Mouse (Mus musculus): ENCODE results near the gene Ttc7. TPM values are rescaled to one million over a fixed set of nuclear protein-coding genes. Genes with fewer than 3 reads are reported as not detected.

Gene Ttc7
- polyA plus RNA-seq, 1 experiment from 2014 or later, result 7.6 TPM

DNA sequence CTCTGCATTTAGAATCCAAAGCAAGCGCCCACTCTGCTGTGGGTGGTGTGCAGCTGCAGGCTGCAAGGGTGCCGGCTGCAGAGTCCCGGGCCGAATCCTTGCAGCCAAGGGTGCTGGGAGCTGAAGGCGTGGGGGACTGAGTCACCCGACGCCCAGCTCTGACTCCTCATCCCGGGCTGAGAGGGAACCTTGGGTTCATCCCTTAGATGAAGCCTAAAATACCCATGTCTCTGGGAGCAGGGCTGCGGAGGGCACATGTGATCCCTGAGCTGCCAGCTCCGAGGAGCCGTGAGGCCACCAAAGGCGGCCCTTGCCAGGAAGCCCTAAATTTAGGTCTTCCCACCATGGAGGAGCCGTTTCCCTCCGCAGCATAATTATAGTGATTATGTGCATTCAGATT, 52.5 kb downstream of the Ttc7 start:
- WGBS (ENCODE audit: insufficient replicate concordance), result 85% methylated on average over 14 of the region's 14 CpGs
- Histone ChIP-seq H3K9me3 (replicated peaks; ENCODE audit: control insufficient read depth, low read length) (no peaks in the 10 kb centered on the region), H3K27ac (ENCODE audit: low read length) (no peak overlapping the region), H3K9ac (ENCODE audit: low read depth, low read length) (no peak overlapping the region), H3K4me3 (ENCODE audit: low read depth, low read length) (no peak overlapping the region), H3K36me3 (ENCODE audit: control insufficient read depth, insufficient read depth) (peaks cover 7% of the 10 kb centered on the region; the same call in 1 of the 2 replicates), H3K4me2 (ENCODE audit: low read depth, low read length) (no peak overlapping the region), H3K4me1 (ENCODE audit: control insufficient read depth, low read depth, low read length) (peaks cover 8% of the 10 kb centered on the region), H3K27me3 (ENCODE audit: control insufficient read depth, insufficient read depth, low read depth, low read length) (no peaks in the 10 kb centered on the region)
- ATAC-seq (ENCODE audit: low read depth), result no peak

GRCm38 (mm10) chr17:87335727-87336126, 53.0 kb downstream of the Ttc7 start:
- H3K4me3 ChIP-seq (ENCODE audit: low read depth, low read length), result no peak overlapping the region
- peaks cover 7% of the 10 kb centered on the region; the same call in 1 of the 2 replicates for H3K36me3 ChIP-seq (ENCODE audit: control insufficient read depth, insufficient read depth)
- no peaks in the 10 kb centered on the region for H3K27me3 ChIP-seq (ENCODE audit: control insufficient read depth, insufficient read depth, low read depth, low read length)
- H3K27ac ChIP-seq (ENCODE audit: low read length), result no peak overlapping the region
- no peak overlapping the region for H3K4me2 ChIP-seq (ENCODE audit: low read depth, low read length)
- WGBS (ENCODE audit: insufficient replicate concordance), result 63% methylated on average over 2 of the region's 2 CpGs
- H3K4me1 ChIP-seq (ENCODE audit: control insufficient read depth, low read depth, low read length), result peaks cover 5% of the 10 kb centered on the region
- H3K9me3 ChIP-seq (replicated peaks; ENCODE audit: control insufficient read depth, low read length), result no peaks in the 10 kb centered on the region
- H3K9ac ChIP-seq (ENCODE audit: low read depth, low read length), result no peak overlapping the region
- ATAC-seq (ENCODE audit: low read depth), result no peak

- peaks cover 7% of the 10 kb centered on the region; the same call in 1 of the 2 replicates for H3K36me3 ChIP-seq (ENCODE audit: control insufficient read depth, insufficient read depth)
- ATAC-seq (ENCODE audit: low read depth), result no peak
- H3K4me3 ChIP-seq (ENCODE audit: low read depth, low read length), result no peak overlapping the region
- no peaks in the 10 kb centered on the region for H3K9me3 ChIP-seq (replicated peaks; ENCODE audit: control insufficient read depth, low read length)
- no peaks in the 10 kb centered on the region for H3K4me1 ChIP-seq (ENCODE audit: control insufficient read depth, low read depth, low read length)
- no peak overlapping the region for H3K27ac ChIP-seq (ENCODE audit: low read length)
- no peaks in the 10 kb centered on the region for H3K27me3 ChIP-seq (ENCODE audit: control insufficient read depth, insufficient read depth, low read depth, low read length)
- 81% methylated on average over 12 of the region's 12 CpGs for WGBS (ENCODE audit: insufficient replicate concordance)
- H3K9ac ChIP-seq (ENCODE audit: low read depth, low read length), result no peak overlapping the region
- H3K4me2 ChIP-seq (ENCODE audit: low read depth, low read length), result no peak overlapping the region
Observed at GRCm38 (mm10) chr17:87336910-87337309, 54.2 kb downstream of the Ttc7 start.

DNA sequence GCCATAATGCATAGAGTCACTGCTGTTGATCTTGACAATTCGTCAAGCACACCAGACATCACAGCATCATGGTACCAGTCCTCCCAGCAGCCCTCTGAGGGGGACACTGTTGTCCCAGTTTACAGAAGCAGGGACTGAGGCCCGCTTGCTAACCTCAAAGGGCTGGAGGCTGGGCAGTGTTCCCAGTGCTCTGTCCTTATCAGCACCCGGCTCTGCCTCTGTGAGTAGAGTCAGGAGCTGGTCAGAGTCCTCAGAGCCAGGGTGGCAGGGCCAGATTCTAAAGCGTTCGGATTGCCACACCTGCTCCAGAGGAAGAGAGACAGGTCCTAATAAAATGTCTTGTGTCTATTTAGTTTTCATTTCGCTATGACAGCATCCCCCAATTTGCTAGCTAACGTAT, 55.0 kb downstream of the Ttc7 start:
- Histone ChIP-seq H3K36me3 (ENCODE audit: control insufficient read depth, insufficient read depth) (peaks cover 7% of the 10 kb centered on the region; the same call in 1 of the 2 replicates), H3K4me2 (ENCODE audit: low read depth, low read length) (no peak overlapping the region), H3K4me1 (ENCODE audit: control insufficient read depth, low read depth, low read length) (no peaks in the 10 kb centered on the region), H3K27me3 (ENCODE audit: control insufficient read depth, insufficient read depth, low read depth, low read length) (no peaks in the 10 kb centered on the region), H3K27ac (ENCODE audit: low read length) (no peak overlapping the region), H3K9me3 (replicated peaks; ENCODE audit: control insufficient read depth, low read length) (no peaks in the 10 kb centered on the region), H3K4me3 (ENCODE audit: low read depth, low read length) (no peak overlapping the region), H3K9ac (ENCODE audit: low read depth, low read length) (no peak overlapping the region)
- no peak for ATAC-seq (ENCODE audit: low read depth)
- 61% methylated on average over 7 of the region's 7 CpGs for WGBS (ENCODE audit: insufficient replicate concordance)

DNA sequence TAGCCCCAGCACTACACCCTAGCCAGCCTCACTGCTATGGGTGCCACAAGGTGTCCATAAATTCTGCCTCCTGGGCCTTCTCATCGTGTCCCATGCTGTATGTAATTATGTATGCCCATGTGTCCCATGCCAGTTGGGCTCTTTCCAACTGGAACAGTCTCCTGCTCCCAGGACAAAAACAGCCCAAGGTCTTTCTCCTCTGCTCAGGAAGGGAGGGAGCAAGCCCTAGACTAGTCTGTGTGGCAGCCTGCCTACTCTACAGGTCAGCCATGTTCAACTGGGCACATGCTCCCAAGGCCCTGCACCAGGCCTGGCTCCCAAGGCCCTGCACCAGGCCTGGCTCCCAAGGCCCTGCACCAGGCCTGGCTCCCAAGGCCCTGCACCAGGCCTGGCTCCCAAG, 56.4 kb downstream of the Ttc7 start:
- H3K4me2 ChIP-seq (ENCODE audit: low read depth, low read length), result no peak overlapping the region
- no peak overlapping the region for H3K27ac ChIP-seq (ENCODE audit: low read length)
- H3K4me3 ChIP-seq (ENCODE audit: low read depth, low read length), result no peak overlapping the region
- WGBS (ENCODE audit: insufficient replicate concordance), result 63% methylated on average over 1 of the region's 1 CpGs
- no peak for ATAC-seq (ENCODE audit: low read depth)
- no peak overlapping the region for H3K9ac ChIP-seq (ENCODE audit: low read depth, low read length)
- H3K27me3 ChIP-seq (ENCODE audit: control insufficient read depth, insufficient read depth, low read depth, low read length), result no peaks in the 10 kb centered on the region
- no peaks in the 10 kb centered on the region; the same call in 1 of the 2 replicates for H3K4me1 ChIP-seq (ENCODE audit: control insufficient read depth, low read depth, low read length)
- H3K9me3 ChIP-seq (replicated peaks; ENCODE audit: control insufficient read depth, low read length), result no peaks in the 10 kb centered on the region
- H3K36me3 ChIP-seq (ENCODE audit: control insufficient read depth, insufficient read depth), result peaks cover 7% of the 10 kb centered on the region; the same call in 1 of the 2 replicates

DNA sequence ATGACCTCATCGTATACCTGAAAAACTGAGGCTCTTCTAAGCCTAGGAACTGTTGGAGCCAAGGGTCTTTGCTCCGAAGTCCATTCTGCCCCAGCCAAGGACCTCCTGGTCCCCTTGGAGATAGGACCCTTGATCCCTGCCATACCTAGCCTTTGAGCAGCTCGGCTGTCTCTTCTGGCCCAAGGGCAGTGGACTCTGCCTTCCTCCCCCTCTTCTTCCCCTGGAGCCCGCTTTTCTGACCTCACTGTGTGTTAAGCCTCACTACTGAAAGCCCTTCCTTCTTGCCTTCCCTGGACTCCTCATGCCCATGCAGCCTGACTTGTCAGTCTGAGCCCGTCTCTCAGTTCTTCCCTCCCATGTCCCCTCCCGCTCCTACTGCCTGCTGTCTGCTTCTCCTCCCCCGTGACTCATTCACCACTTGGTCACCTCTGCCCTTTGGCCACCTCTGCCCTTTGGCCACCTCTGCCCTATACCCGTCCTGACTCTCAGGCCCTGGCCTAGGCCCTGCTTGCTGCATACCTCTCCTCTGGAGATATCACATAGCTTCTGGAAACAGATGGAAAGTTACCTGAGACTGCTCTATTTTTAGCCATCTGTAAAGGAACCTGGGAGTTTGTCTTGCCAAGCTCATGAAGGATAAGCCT, 60.5 kb downstream of the Ttc7 start:
- ATAC-seq (ENCODE audit: low read depth), result peak; percentile 76
- H3K27me3 ChIP-seq (ENCODE audit: control insufficient read depth, insufficient read depth, low read depth, low read length), result no peaks in the 10 kb centered on the region
- H3K4me2 ChIP-seq (ENCODE audit: low read depth, low read length), result no peak overlapping the region
- H3K36me3 ChIP-seq (ENCODE audit: control insufficient read depth, insufficient read depth), result 0 out of 2 replicates have a peak, but pooled peaks cover 2% of the 10 kb centered on the region
- H3K9me3 ChIP-seq (replicated peaks; ENCODE audit: control insufficient read depth, low read length), result no peaks in the 10 kb centered on the region
- no peak overlapping the region for H3K4me3 ChIP-seq (ENCODE audit: low read depth, low read length)
- no peak overlapping the region for H3K27ac ChIP-seq (ENCODE audit: low read length)
- no peak overlapping the region for H3K9ac ChIP-seq (ENCODE audit: low read depth, low read length)
- 66% methylated on average over 8 of the region's 8 CpGs for WGBS (ENCODE audit: insufficient replicate concordance)
- H3K4me1 ChIP-seq (ENCODE audit: control insufficient read depth, low read depth, low read length), result no peaks in the 10 kb centered on the region; the same call in 1 of the 2 replicates

DNA sequence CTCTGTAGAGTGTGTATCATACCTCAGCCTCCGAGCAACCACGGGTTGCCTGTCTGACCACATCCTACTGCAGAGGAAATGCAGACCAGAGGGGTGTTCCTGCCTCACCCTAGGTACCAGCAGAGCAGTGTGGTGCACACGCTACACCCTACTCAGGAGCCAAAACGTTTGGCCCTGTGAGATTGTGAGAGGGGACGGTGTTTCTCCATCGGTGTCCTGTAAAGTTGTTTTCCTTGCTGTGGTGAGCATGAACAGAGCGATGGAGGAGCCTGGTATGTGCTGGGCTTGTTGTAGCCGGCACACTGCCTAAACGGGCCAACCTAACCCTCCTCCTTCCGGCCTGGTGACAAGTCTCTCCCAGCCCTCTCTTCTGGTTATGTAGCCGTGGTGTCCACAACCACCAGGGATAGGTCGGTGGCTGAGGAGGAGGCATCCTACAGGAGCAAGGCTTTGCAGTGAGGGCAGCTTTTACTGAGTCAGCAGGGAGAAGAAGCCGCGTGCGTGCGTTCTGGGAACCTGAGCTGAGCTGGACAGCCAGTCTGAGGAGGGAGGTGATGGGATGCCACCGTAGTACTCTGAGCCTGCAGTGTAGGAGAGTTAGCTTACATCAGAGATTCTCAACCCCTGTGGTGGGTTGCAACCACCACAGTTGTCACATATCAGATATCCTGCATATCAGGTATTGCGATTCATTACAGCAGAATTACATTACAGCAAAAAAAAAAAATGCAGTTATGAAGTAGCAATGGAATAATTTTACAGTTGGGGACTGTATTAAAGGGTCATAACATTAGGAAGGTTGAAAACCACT, 62.0 kb downstream of the Ttc7 start:
- Histone ChIP-seq H3K4me3 (ENCODE audit: low read depth, low read length) (no peak overlapping the region), H3K9me3 (replicated peaks; ENCODE audit: control insufficient read depth, low read length) (no peaks in the 10 kb centered on the region), H3K36me3 (ENCODE audit: control insufficient read depth, insufficient read depth) (0 out of 2 replicates have a peak, but pooled peaks cover 2% of the 10 kb centered on the region), H3K4me1 (ENCODE audit: control insufficient read depth, low read depth, low read length) (no peaks in the 10 kb centered on the region; the same call in 1 of the 2 replicates), H3K9ac (ENCODE audit: low read depth, low read length) (no peak overlapping the region), H3K4me2 (ENCODE audit: low read depth, low read length) (no peak overlapping the region), H3K27ac (ENCODE audit: low read length) (no peak overlapping the region), H3K27me3 (ENCODE audit: control insufficient read depth, insufficient read depth, low read depth, low read length) (no peaks in the 10 kb centered on the region)
- no peak for ATAC-seq (ENCODE audit: low read depth)
- 22% methylated on average over 18 of the region's 18 CpGs for WGBS (ENCODE audit: insufficient replicate concordance)

DNA sequence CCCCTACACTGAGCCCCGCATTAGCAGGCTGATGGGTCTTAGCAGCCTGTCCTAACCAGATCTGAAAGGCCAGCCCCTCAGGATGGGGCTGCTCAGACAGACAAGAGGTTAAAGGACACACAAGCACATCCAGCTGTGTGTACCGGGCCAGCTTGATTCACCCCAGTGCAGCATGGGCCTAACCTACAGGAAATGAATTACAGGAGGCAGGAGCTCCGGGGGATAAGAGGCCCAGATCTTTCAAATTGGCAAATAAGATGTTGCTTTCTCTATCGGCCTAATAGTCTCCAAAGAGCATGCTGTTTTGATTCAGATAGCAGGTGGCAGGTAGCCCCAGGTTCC, 62.5 kb downstream of the Ttc7 start:
- H3K27ac ChIP-seq (ENCODE audit: low read length), result no peak overlapping the region
- no peak overlapping the region for H3K4me3 ChIP-seq (ENCODE audit: low read depth, low read length)
- H3K9ac ChIP-seq (ENCODE audit: low read depth, low read length), result no peak overlapping the region
- WGBS (ENCODE audit: insufficient replicate concordance), result 33% methylated on average over 4 of the region's 4 CpGs
- H3K9me3 ChIP-seq (replicated peaks; ENCODE audit: control insufficient read depth, low read length), result no peaks in the 10 kb centered on the region
- no peaks in the 10 kb centered on the region; the same call in 1 of the 2 replicates for H3K4me1 ChIP-seq (ENCODE audit: control insufficient read depth, low read depth, low read length)
- 0 out of 2 replicates have a peak, but pooled peaks cover 2% of the 10 kb centered on the region for H3K36me3 ChIP-seq (ENCODE audit: control insufficient read depth, insufficient read depth)
- H3K27me3 ChIP-seq (ENCODE audit: control insufficient read depth, insufficient read depth, low read depth, low read length), result no peaks in the 10 kb centered on the region
- H3K4me2 ChIP-seq (ENCODE audit: low read depth, low read length), result no peak overlapping the region
- ATAC-seq (ENCODE audit: low read depth), result no peak

- no peak overlapping the region for H3K27ac ChIP-seq (ENCODE audit: low read length)
- no peak overlapping the region for H3K4me2 ChIP-seq (ENCODE audit: low read depth, low read length)
- H3K27me3 ChIP-seq (ENCODE audit: control insufficient read depth, insufficient read depth, low read depth, low read length), result no peaks in the 10 kb centered on the region
- 0 out of 2 replicates have a peak, but pooled peaks cover 2% of the 10 kb centered on the region for H3K36me3 ChIP-seq (ENCODE audit: control insufficient read depth, insufficient read depth)
- no peak for ATAC-seq (ENCODE audit: low read depth)
- H3K4me3 ChIP-seq (ENCODE audit: low read depth, low read length), result no peak overlapping the region
- H3K9ac ChIP-seq (ENCODE audit: low read depth, low read length), result no peak overlapping the region
- 74% methylated on average over 9 of the region's 9 CpGs for WGBS (ENCODE audit: insufficient replicate concordance)
- no peaks in the 10 kb centered on the region for H3K9me3 ChIP-seq (replicated peaks; ENCODE audit: control insufficient read depth, low read length)
- peaks cover 11% of the 10 kb centered on the region for H3K4me1 ChIP-seq (ENCODE audit: control insufficient read depth, low read depth, low read length)
Observed at GRCm38 (mm10) chr17:87348353-87348752, 65.7 kb downstream of the Ttc7 start.
